Mouse (Mus musculus): Measurements from ENCODE around the gene Gng8. TPM values are rescaled to one million over a fixed set of nuclear protein-coding genes. Genes with fewer than 3 reads are reported as not detected.

Gene Gng8
- total RNA-seq, 2 experiments from 2014 or later = 1.2 to 1.7 TPM

Other genes with a start within 250 kb of the Gng8 start
- not detected for gene Ceacam15, start 216.1 kb upstream of the Gng8 start, total RNA-seq (2021)
- gene Ceacam9, start 169.9 kb upstream of the Gng8 start, total RNA-seq (2021) = not detected
- 100 to 1,000 TPM; 317 TPM for gene Ap2s1, start 153.4 kb upstream of the Gng8 start, total RNA-seq (2021)
- 1 to 10 TPM; 8.8 TPM for gene Slc1a5, start 110.4 kb upstream of the Gng8 start, total RNA-seq (2021)
- 100 to 1,000 TPM; 223 to 229 TPM for gene Strn4, start 75.9 kb upstream of the Gng8 start, total RNA-seq (2021)
- 10 to 100 TPM; 35.8 to 38.9 TPM for gene Fkrp, start 75.1 kb upstream of the Gng8 start, total RNA-seq (2021)
- gene Prkd2, start 48.9 kb upstream of the Gng8 start, total RNA-seq (2021) = 1 to 10 TPM; 9.1 to 9.5 TPM
- 10 to 100 TPM; 57.6 to 61.8 TPM for gene Dact3, start 16.5 kb upstream of the Gng8 start, total RNA-seq (2021)
- gene Ptgir, start 14.7 kb downstream of the Gng8 start, total RNA-seq (2021) = not detected
- 1,000 to 10,000 TPM; 1,235 to 1,345 TPM for gene Calm3, start 32.3 kb downstream of the Gng8 start, total RNA-seq (2021)
- 100 to 1,000 TPM; 169 to 194 TPM for gene Pnmal2, start 52.9 kb downstream of the Gng8 start, total RNA-seq (2021)
- gene Pnmal1, start 67.9 kb downstream of the Gng8 start, total RNA-seq (2021) = 10 to 100 TPM; 56.0 to 57.6 TPM
- 10 to 100 TPM; 38.0 to 41.8 TPM for gene Gm42372, start 91.3 kb downstream of the Gng8 start, total RNA-seq (2021)
- 1 to 10 TPM; 3.3 to 4.3 TPM for gene Ccdc8, start 100.9 kb downstream of the Gng8 start, total RNA-seq (2021)
- 100 to 1,000 TPM; 110 to 120 TPM for gene Ppp5c, start 136.1 kb downstream of the Gng8 start, total RNA-seq (2021)
- 1 to 10 TPM; 6.7 to 7.9 TPM for gene Hif3a, start 170.6 kb downstream of the Gng8 start, total RNA-seq (2021)
- gene Psg16, start 182.3 kb downstream of the Gng8 start, total RNA-seq (2021) = 1 to 10 TPM; 5.2 to 6.8 TPM

Data from left cerebral cortex, postnatal 4 days (tissue).